Mouse (Mus musculus) limb, embryonic 15.5 days (tissue): ENCODE data around the gene Armc7. TPM values are rescaled to one million over a fixed set of nuclear protein-coding genes. Genes with fewer than 3 reads are reported as not detected.
"Not testable (repeated sequence)": the region's sequence is repeated elsewhere in the genome, so short reads cannot be mapped to it uniquely, and the experiment has no call there.

ENCODE experiments used
- ATAC-seq: fragments of 200-750 bp; cut with Nextera tagmentation; 2 replicates; pipeline ENCODE4 v1.8.0; 2017; ENCODE audit warnings: low read depth, moderate TSS enrichment; ENCODE audit not compliant: insufficient number of reproducible peaks, low FRiP score, low TSS enrichment
- H3K27ac ChIP-seq: fragments of 300-500 bp; sonication (generic); 2 replicates; pipeline ENCODE4 v1.5.1; 2015; ENCODE audit warnings: moderate library complexity, mild to moderate bottlenecking, inconsistent platforms
- H3K27me3 ChIP-seq: fragments of 300-500 bp; sonication (generic); 2 replicates; pipeline ENCODE4 v1.6.1; 2015; ENCODE audit warnings: inconsistent platforms
- H3K36me3 ChIP-seq: fragments of 300-500 bp; sonication (generic); 2 replicates; pipeline ENCODE4 v1.6.1; 2015; ENCODE audit warnings: inconsistent platforms
- H3K4me1 ChIP-seq: fragments of 300-500 bp; sonication (generic); 2 replicates; pipeline ENCODE4 v1.6.1; 2015; ENCODE audit warnings: inconsistent platforms
- H3K4me2 ChIP-seq: fragments of 300-500 bp; sonication (generic); 2 replicates; pipeline ENCODE4 v1.6.1; 2015; ENCODE audit warnings: mild to moderate bottlenecking, inconsistent platforms
- H3K4me3 ChIP-seq: fragments of 300-500 bp; sonication (generic); 2 replicates; pipeline ENCODE4 v1.5.1; 2015; ENCODE audit warnings: mild to moderate bottlenecking, inconsistent platforms
- H3K9ac ChIP-seq: fragments of 300-500 bp; sonication (generic); 2 replicates; pipeline ENCODE4 v1.6.1; 2015; ENCODE audit warnings: inconsistent platforms
- H3K9me3 ChIP-seq: fragments of 300-500 bp; sonication (generic); 2 replicates; pipeline ENCODE4 v1.6.1; 2016; ENCODE audit warnings: inconsistent platforms
- WGBS: fragments of 180-500 bp; shearing (Covaris S2); methylation state at CpG from one replicate; pipeline ENCODE4 v1.1.7; 2015; 5-methylcytosine and 5-hydroxymethylcytosine counted together
- polyA plus RNA-seq: library from polyadenylated mRNA; unstranded; fragments of >200 nt; fragmentation: Nextera tagmentation; extraction: Ambion mirVana; gene quantifications from 2 replicates; pipeline ENCODE4 v1.2.1, GENCODE M21; 2015

The Armc7 gene
- polyA plus RNA-seq, 1 experiment from 2014 or later = 7.2 TPM

GRCm38 (mm10) chr11:115460976-115461375 is 14.5 kb upstream of the Armc7 start:
- H3K36me3 ChIP-seq = no peaks in the 10 kb centered on the region
- H3K4me2 ChIP-seq = no peak overlapping the region
- no peak overlapping the region for H3K27ac ChIP-seq
- peaks cover 5% of the 10 kb centered on the region; the same call in 1 of the 2 replicates for H3K4me1 ChIP-seq
- WGBS = 21% methylated on average over 8 of the region's 8 CpGs
- no peaks in the 10 kb centered on the region for H3K27me3 ChIP-seq
- no peak for ATAC-seq
- H3K9ac ChIP-seq = no peak overlapping the region
- H3K9me3 ChIP-seq = no peaks in the 10 kb centered on the region
- H3K4me3 ChIP-seq = no peak overlapping the region

- Histone ChIP-seq H3K4me2 (no peak overlapping the region), H3K9ac (no peak overlapping the region), H3K4me1 (peaks cover 5% of the 10 kb centered on the region; the same call in 1 of the 2 replicates), H3K27me3 (no peaks in the 10 kb centered on the region), H3K9me3 (no peaks in the 10 kb centered on the region), H3K27ac (no peak overlapping the region), H3K36me3 (no peaks in the 10 kb centered on the region), H3K4me3 (no peak overlapping the region)
- no peak for ATAC-seq
- WGBS = 66% methylated on average over 5 of the region's 5 CpGs
Observed at GRCm38 (mm10) chr11:115461846-115462242, 13.6 kb upstream of the Armc7 start.

DNA sequence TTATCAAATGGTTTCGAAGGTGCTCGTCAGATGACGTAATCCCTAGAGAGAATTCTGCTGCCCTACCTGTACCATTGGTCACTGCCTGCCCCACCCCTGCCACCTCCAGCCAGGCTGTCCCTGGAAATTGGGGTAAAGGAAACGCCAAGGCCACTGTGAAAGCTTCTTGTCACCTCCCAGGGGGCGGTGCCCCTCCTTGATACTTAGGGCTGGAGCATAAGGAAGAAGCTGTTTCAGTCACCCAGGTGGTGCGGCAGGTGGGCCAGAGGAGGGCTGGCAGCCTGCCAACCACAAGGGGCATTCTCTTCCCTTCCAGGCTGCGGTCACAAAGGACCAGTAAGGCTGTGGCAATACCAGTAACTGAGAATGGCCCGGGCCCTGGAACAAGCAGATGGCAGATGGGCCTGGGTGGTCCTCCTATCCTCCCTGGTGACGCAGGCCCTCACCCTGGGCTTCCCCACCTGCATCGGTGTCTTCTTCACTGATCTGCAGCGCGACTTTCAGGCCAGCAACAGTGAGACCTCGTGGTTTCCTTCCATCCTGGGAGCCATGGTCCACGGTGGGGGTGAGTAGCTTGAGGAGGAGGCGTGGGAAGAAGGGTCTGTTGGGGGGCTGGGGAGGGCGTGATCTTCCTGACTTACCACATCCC is 13.1 kb upstream of the Armc7 start, which contains the start of gene Slc16a5:
TSS of gene Slc16a5 (plus strand) at position 232 of the 649 bp plus-strand sequence.
- peaks cover 7% of the 10 kb centered on the region; the same call in 1 of the 2 replicates for H3K4me1 ChIP-seq
- no peaks in the 10 kb centered on the region for H3K36me3 ChIP-seq
- no peaks in the 10 kb centered on the region for H3K27me3 ChIP-seq
- no peak within 1 kb of the TSS for H3K27ac ChIP-seq
- ATAC-seq = 0 out of 2 replicates have a peak, but pooled peaks have one; percentile 16
- WGBS = 65% methylated on average over 16 of the region's 16 CpGs
- H3K9me3 ChIP-seq = no peaks in the 10 kb centered on the region
- no peak within 1 kb of the TSS for H3K4me2 ChIP-seq
- H3K4me3 ChIP-seq = no peak within 1 kb of the TSS
- H3K9ac ChIP-seq = no peak within 1 kb of the TSS

GRCm38 (mm10) chr11:115463397-115463796 is 12.1 kb upstream of the Armc7 start:
- Histone ChIP-seq H3K4me1 (0 out of 2 replicates have a peak, but pooled peaks cover 5% of the 10 kb centered on the region), H3K9ac (no peak overlapping the region), H3K9me3 (no peaks in the 10 kb centered on the region), H3K27me3 (no peaks in the 10 kb centered on the region), H3K4me3 (no peak overlapping the region), H3K4me2 (no peak overlapping the region), H3K36me3 (no peaks in the 10 kb centered on the region), H3K27ac (no peak overlapping the region)
- ATAC-seq = no peak
- 53% methylated on average over 11 of the region's 11 CpGs for WGBS

GRCm38 (mm10) chr11:115464851-115465250 is 10.6 kb upstream of the Armc7 start:
- Histone ChIP-seq H3K4me1 (0 out of 2 replicates have a peak, but pooled peaks cover 5% of the 10 kb centered on the region), H3K36me3 (no peaks in the 10 kb centered on the region), H3K9ac (no peak overlapping the region), H3K27ac (no peak overlapping the region), H3K4me2 (no peak overlapping the region), H3K27me3 (no peaks in the 10 kb centered on the region), H3K4me3 (no peak overlapping the region), H3K9me3 (no peaks in the 10 kb centered on the region)
- 87% methylated on average over 8 of the region's 8 CpGs for WGBS
- ATAC-seq = no peak

GRCm38 (mm10) chr11:115467217-115467618 is 8.2 kb upstream of the Armc7 start:
- Histone ChIP-seq H3K4me2 (no peak overlapping the region), H3K9ac (no peak overlapping the region), H3K27ac (no peak overlapping the region), H3K9me3 (no peaks in the 10 kb centered on the region), H3K27me3 (no peaks in the 10 kb centered on the region), H3K4me1 (0 out of 2 replicates have a peak, but pooled peaks cover 5% of the 10 kb centered on the region), H3K36me3 (no peaks in the 10 kb centered on the region), H3K4me3 (no peak overlapping the region)
- no peak for ATAC-seq
- WGBS = 11% methylated on average over 4 of the region's 4 CpGs

DNA sequence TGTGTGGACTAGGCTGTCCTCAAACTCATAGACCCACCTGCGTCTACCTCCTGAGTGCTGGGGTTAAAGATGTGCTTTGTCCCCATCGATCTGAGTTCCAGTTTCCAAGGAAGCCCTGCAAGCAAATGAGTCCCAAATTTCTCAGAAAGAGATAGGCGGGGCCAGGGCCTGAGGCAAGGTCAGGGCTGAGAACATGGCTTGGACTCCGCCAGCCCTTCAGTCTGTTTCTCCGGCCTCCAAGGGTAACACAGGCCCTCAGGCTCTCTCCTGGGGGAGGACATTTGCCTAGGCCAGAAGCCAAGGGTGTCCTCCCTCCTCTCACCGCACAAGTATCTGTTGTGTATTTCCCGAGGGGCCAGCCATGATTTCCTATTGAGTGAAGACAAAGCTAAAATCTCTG is 3.3 kb upstream of the Armc7 start:
- no peak overlapping the region for H3K27ac ChIP-seq

GRCm38 (mm10) chr11:115473626-115474275 is 1.7 kb upstream of the Armc7 start:
- ATAC-seq = no peak
- peak overlapping the region; percentile 10; the same call in 1 of the 2 replicates for H3K4me3 ChIP-seq

More for the DNA sequence above, 3.3 kb upstream of the Armc7 start:
- no peak overlapping the region for H3K4me2 ChIP-seq
- H3K4me1 ChIP-seq = peaks cover 25% of the 10 kb centered on the region
- H3K9ac ChIP-seq = no peak overlapping the region
- no peaks in the 10 kb centered on the region for H3K27me3 ChIP-seq
- WGBS = 78% methylated on average over 7 of the region's 7 CpGs
- ATAC-seq = no peak
- H3K4me3 ChIP-seq = no peak overlapping the region
- no peaks in the 10 kb centered on the region for H3K9me3 ChIP-seq
- H3K36me3 ChIP-seq = no peaks in the 10 kb centered on the region

DNA sequence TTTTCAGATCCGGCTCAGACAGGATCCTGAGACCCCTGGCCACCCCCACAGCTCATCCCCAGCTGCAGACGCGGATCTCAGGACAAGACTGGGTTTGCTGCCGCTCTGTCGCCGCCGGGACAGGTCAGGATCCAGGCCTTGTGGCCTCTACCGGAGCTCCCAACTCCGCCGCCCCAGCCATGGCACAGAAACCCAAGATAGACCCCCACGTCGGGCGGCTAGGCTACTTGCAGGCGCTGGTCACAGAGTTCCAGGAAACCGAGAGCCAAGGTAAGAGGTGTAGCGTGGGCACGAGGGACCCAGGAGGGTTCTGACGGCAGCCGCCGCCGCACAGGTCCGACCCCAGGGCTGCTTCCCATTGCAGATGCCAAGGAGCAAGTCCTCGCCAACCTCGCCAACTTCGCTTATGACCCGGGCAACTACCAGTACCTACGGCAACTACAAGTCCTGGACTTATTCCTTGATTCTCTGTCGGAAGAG is 331 bp downstream of the Armc7 start:
- 3% methylated on average over 28 of the region's 28 CpGs for WGBS
- peak; percentile 30 for ATAC-seq
- H3K9me3 ChIP-seq = no peaks in the 10 kb centered on the region

More at GRCm38 (mm10) chr11:115473626-115474275, 1.7 kb upstream of the Armc7 start:
- no peaks in the 10 kb centered on the region for H3K36me3 ChIP-seq
- 10% methylated on average over 15 of the region's 15 CpGs for WGBS
- H3K27me3 ChIP-seq = no peaks in the 10 kb centered on the region
- no peaks in the 10 kb centered on the region for H3K9me3 ChIP-seq
- H3K4me1 ChIP-seq = peaks cover 22% of the 10 kb centered on the region
- peak overlapping the region; percentile 77; the same call in 1 of the 2 replicates for H3K27ac ChIP-seq
- no peak overlapping the region for H3K4me2 ChIP-seq
- no peak overlapping the region for H3K9ac ChIP-seq

GRCm38 (mm10) chr11:115476630-115477029 is 1.2 kb downstream of the Armc7 start:
- H3K27ac ChIP-seq, H3K9me3 ChIP-seq, H3K27me3 ChIP-seq, ATAC-seq, H3K36me3 ChIP-seq: not testable (repeated sequence)
- H3K4me2 ChIP-seq = peak overlapping the region; percentile 91; the same call in 1 of the 2 replicates
- H3K4me3 ChIP-seq = peak overlapping the region; percentile 84; the same call in 1 of the 2 replicates
- 77% methylated on average over 4 of the region's 4 CpGs for WGBS
- peaks cover 22% of the 10 kb centered on the region for H3K4me1 ChIP-seq
- peak overlapping the region; percentile 76; the same call in 1 of the 2 replicates for H3K9ac ChIP-seq

More for the DNA sequence above, 331 bp downstream of the Armc7 start:
- Histone ChIP-seq H3K4me1 (peaks cover 22% of the 10 kb centered on the region), H3K27me3 (no peaks in the 10 kb centered on the region), H3K4me3 (peak overlapping the region; percentile 84), H3K9ac (peak overlapping the region; percentile 76), H3K4me2 (peak overlapping the region; percentile 91), H3K27ac (peak overlapping the region; percentile 38; the same call in 1 of the 2 replicates), H3K36me3 (peaks cover 5% of the 10 kb centered on the region)

DNA sequence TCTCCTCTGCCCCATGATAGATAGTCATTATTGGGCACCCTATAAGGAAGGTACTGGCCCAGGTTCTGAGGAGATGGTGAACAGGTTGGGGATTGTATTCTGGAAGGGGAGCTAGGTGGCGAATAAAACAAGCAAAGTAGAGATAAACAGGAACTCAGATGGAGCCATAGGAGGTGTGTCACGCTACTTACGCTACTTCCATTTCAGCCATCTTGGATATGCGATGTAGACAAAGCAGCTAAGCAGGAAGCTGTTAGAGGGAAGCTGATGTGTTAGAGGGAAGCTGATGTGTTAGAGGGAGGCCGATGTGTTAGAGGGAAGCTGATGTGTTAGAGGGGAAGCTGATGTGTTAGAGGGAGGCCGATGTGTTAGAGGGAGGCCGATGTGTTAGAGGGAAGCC is 1.9 kb downstream of the Armc7 start:
- 82% methylated on average over 7 of the region's 7 CpGs for WGBS
- Histone ChIP-seq H3K36me3 (peaks cover 11% of the 10 kb centered on the region), H3K4me1 (peaks cover 22% of the 10 kb centered on the region)
- ATAC-seq, H3K9me3 ChIP-seq, H3K4me2 ChIP-seq, H3K27ac ChIP-seq, H3K4me3 ChIP-seq, H3K27me3 ChIP-seq, H3K9ac ChIP-seq: not testable (repeated sequence)
